ENCODE assay signal across 10 mouse cellular contexts in genomic region chr6:100380536-100380935, GRCm38 (mm10).
A peak's percentile ranks its signal among the peaks of the same experiment; 100 is the strongest.
DNase-seq lines count a peak whose midpoint lies in the region; ATAC-seq and TF ChIP-seq lines count a peak whose summit lies in the region.
"Had no signal": no experiment of that assay in that cellular context is flagged by ENCODE, and none has a peak within 500 bp of the region (broad histone marks: within the 10 kb centered on the region; RNA-seq: fewer than 3 reads in every experiment).

No protein-coding gene starts in this region.

- ATAC-seq in forebrain, embryonic 11.5 days (replicated peaks; ENCODE audit: low FRiP score) = peak; percentile 74; the same call in 1 of the 2 replicates
- peak; percentile 29 for ATAC-seq in granulocyte monocyte progenitor cell, adult 5-6 weeks (replicated peaks; ENCODE audit: poor library complexity, severe bottlenecking)
- peak; percentile 82 for ATAC-seq in midbrain, embryonic 13.5 days

- H3K4me2 ChIP-seq in forebrain, embryonic 11.5 days (ENCODE audit: low read depth, low read length, severe bottlenecking) = no peak overlapping the region
- no peak overlapping the region for H3K4me2 ChIP-seq in midbrain, embryonic 13.5 days (replicated peaks)

- H3K9me3 ChIP-seq in forebrain, embryonic 11.5 days (ENCODE audit: control insufficient read depth, low read length) = no peaks in the 10 kb centered on the region
- H3K9me3 ChIP-seq in forebrain, embryonic 10.5 days = no peaks in the 10 kb centered on the region
- H3K9me3 ChIP-seq in midbrain, embryonic 13.5 days = no peaks in the 10 kb centered on the region
- H3K9me3 ChIP-seq: megakaryocyte, embryonic 14.5 days had no signal

- 31% methylated on average over 6 of the region's 6 CpGs for WGBS in forebrain, embryonic 11.5 days
- 44% methylated on average over 6 of the region's 6 CpGs for WGBS in forebrain, embryonic 10.5 days
- WGBS in midbrain, embryonic 13.5 days = 16% methylated on average over 6 of the region's 6 CpGs
- WGBS in thymus, adult 2 months = 71% methylated on average over 6 of the region's 6 CpGs

- no peak overlapping the region for H3K27ac ChIP-seq in forebrain, embryonic 11.5 days (ENCODE audit: low read depth, low read length)
- H3K27ac ChIP-seq in forebrain, embryonic 10.5 days = no peak overlapping the region
- 0 out of 2 replicates have a peak overlapping the region, but pooled peaks have one; percentile 6 for H3K27ac ChIP-seq in midbrain, embryonic 13.5 days
- H3K27ac ChIP-seq in thymus, adult 2 months (ENCODE audit: control insufficient read depth, insufficient read depth, low read length) = no peak overlapping the region

- TF ChIP-seq CTCF in thymus, adult 2 months (IDR thresholded peaks at IDR 0.05; ENCODE audit: borderline replicate concordance, control insufficient read depth, extremely low read depth, insufficient read depth, low read length, poor library complexity) = no peak

- no peaks in the 10 kb centered on the region for H3K27me3 ChIP-seq in forebrain, embryonic 11.5 days (ENCODE audit: control insufficient read depth, insufficient read depth, low read length)
- H3K27me3 ChIP-seq in forebrain, embryonic 10.5 days (ENCODE audit: poor library complexity, severe bottlenecking) = peaks cover 83% of the 10 kb centered on the region
- H3K27me3 ChIP-seq in midbrain, embryonic 13.5 days = peaks cover 18% of the 10 kb centered on the region; the same call in 1 of the 2 replicates
- no peaks in the 10 kb centered on the region for H3K27me3 ChIP-seq in thymus, adult 2 months (ENCODE audit: control insufficient read depth, insufficient read depth, low read length)

- peaks cover 11% of the 10 kb centered on the region; the same call in 1 of the 2 replicates for H3K4me1 ChIP-seq in forebrain, embryonic 11.5 days (replicated peaks; ENCODE audit: control insufficient read depth, insufficient read depth, low read length)
- H3K4me1 ChIP-seq in forebrain, embryonic 10.5 days = peaks cover 41% of the 10 kb centered on the region
- H3K4me1 ChIP-seq in midbrain, embryonic 13.5 days (replicated peaks) = peaks cover 33% of the 10 kb centered on the region
- H3K4me1 ChIP-seq in thymus, adult 2 months (replicated peaks; ENCODE audit: control insufficient read depth, insufficient read depth, low read length) = peaks cover 9% of the 10 kb centered on the region; the same call in 1 of the 2 replicates

- no peak overlapping the region for H3K9ac ChIP-seq in forebrain, embryonic 11.5 days (ENCODE audit: low read length)
- no peak overlapping the region for H3K9ac ChIP-seq in midbrain, embryonic 13.5 days (replicated peaks)

- peak; percentile 64 for DNase-seq in forebrain, embryonic 11.5 days (ENCODE audit: low spot score)
- no peak for DNase-seq in forebrain, embryonic 10.5 days (ENCODE audit: extremely low spot score, low spot score)
- peak; percentile 78 for DNase-seq in R1 (ENCODE audit: low read depth, low spot score)
- no peak for DNase-seq in layer of hippocampus, adult 9-11 months
- no peak for DNase-seq in kidney, adult 8-10 months
- no peak for DNase-seq in thymus, adult 2 months
- DNase-seq: cerebellum, adult 8-10 months had no signal

- TF ChIP-seq POLR2A in thymus, adult 2 months (IDR thresholded peaks at IDR 0.05; ENCODE audit: control insufficient read depth, extremely low read depth, insufficient read depth, low read length, poor library complexity) = no peak

- no peaks in the 10 kb centered on the region for H3K36me3 ChIP-seq in forebrain, embryonic 11.5 days (ENCODE audit: control insufficient read depth, insufficient read depth, low read length)
- no peaks in the 10 kb centered on the region for H3K36me3 ChIP-seq in forebrain, embryonic 10.5 days (replicated peaks)
- no peaks in the 10 kb centered on the region for H3K36me3 ChIP-seq in midbrain, embryonic 13.5 days
- H3K36me3 ChIP-seq in thymus, adult 2 months (ENCODE audit: control insufficient read depth, insufficient read depth, low read length) = no peaks in the 10 kb centered on the region

- no peak overlapping the region for H3K4me3 ChIP-seq in forebrain, embryonic 11.5 days (ENCODE audit: low read depth, low read length)
- H3K4me3 ChIP-seq in forebrain, embryonic 10.5 days = no peak overlapping the region
- H3K4me3 ChIP-seq in midbrain, embryonic 13.5 days (replicated peaks) = no peak overlapping the region
- H3K4me3 ChIP-seq in thymus, adult 2 months (ENCODE audit: control insufficient read depth, insufficient read depth, low read length) = no peak overlapping the region

Comparison
In these comparisons a context has a peak if more than half of its experiments do, and no peak if none do; other contexts are left out.
1. DNase-seq: peak in forebrain, embryonic 11.5 days (single experiment) and R1 (single experiment); none in forebrain, embryonic 10.5 days (single experiment), layer of hippocampus, adult 9-11 months (single experiment), kidney, adult 8-10 months (0 of 2) and thymus, adult 2 months (single experiment).
2. ATAC-seq: peak in every context shown above with its lines; median percentile 82 in midbrain, embryonic 13.5 days; 74 in forebrain, embryonic 11.5 days; 29 in granulocyte monocyte progenitor cell, adult 5-6 weeks.